Mouse (Mus musculus) cortical plate, adult 2 months (tissue): Measurements from ENCODE around the gene Cpsf6. TPM values are rescaled to one million over a fixed set of nuclear protein-coding genes. Genes with fewer than 3 reads are reported as not detected.

Source experiments
- H3K27ac ChIP-seq: fragments of 200-500 bp; 2 replicates; pipeline ENCODE4 v1.5.1; 2012; ENCODE audit warnings: low read length, control low read depth, inconsistent platforms; ENCODE audit not compliant: insufficient read depth
- H3K4me1 ChIP-seq: fragments of 200-500 bp; 2 replicates; pipeline ENCODE4 v1.6.1; 2011; ENCODE audit warnings: low read length; ENCODE audit not compliant: control insufficient read depth, insufficient read depth
- H3K4me3 ChIP-seq: fragments of 200-500 bp; 2 replicates; pipeline ENCODE4 v1.5.1; 2011; ENCODE audit warnings: mild to moderate bottlenecking, low read length, control low read depth; ENCODE audit not compliant: insufficient read depth
- CTCF ChIP-seq: fragments of 200-500 bp; IDR thresholded peaks from 2 replicates; pipeline ENCODE4 v1.5.1; 2011; ENCODE audit warnings: mild to moderate bottlenecking, control low read depth, low read length; ENCODE audit not compliant: insufficient read depth; ENCODE audit errors: extremely low read depth
- POLR2A ChIP-seq: fragments of 200-500 bp; IDR thresholded peaks from 2 replicates; pipeline ENCODE4 v1.6.1; 2011; ENCODE audit warnings: mild to moderate bottlenecking, low read length, control low read depth; ENCODE audit not compliant: insufficient read depth; ENCODE audit errors: extremely low read depth
- polyA plus RNA-seq: library from polyadenylated mRNA; depleted of rRNA; stranded (reverse); fragments of >200 nt; gene quantifications from 2 replicates; pipeline ENCODE4 v1.2.3, GENCODE M21; 2012

Cpsf6 gene
- polyA plus RNA-seq, 1 experiment, result 61.3 TPM

DNA sequence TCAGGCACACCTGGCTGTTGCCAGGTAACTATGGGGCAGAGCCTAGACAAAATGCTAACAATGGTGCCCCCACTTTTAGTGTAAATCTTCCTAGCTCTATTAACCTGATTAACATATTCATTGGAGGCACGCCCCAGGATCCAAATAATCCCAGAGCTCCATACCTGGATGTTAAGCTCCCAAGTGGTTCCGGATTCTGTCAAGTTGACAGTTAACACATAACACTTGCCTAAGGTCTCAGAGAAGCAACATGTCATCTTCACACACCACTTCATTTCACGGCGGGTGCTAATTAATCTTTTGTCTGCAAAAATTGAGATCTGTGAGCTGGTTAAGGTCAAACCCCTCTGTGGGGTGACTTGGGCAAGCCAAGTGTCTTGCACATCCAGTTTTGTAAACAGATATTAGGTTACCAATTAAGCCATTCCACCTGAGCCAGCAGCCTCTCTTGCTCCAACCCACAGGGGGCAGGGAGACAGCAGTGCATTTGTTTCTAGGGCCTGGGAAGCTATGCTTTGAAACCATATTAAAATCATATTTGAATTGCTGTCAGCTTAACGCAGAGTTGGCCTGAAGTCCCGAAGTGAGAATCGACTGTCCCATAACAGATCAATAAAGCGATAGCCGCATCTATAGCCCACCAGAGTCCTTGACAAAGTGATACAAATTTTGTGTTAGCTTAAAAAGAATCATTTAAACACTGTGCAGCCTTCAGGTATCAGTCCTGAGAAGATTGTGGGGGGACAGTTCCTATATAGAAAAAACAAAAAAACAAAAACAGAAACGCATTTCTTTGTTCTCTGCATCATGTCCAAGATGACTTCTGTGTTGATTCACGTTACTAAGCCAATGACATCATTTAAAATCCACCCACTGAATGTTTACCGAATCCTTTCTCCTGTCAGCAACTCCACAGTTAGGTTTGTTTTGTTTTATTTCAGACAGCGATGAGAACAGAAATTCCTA, 34.0 kb upstream of the Cpsf6 start:
- Histone ChIP-seq H3K4me3 (no peak overlapping the region), H3K27ac (no peak overlapping the region), H3K4me1 (no peaks in the 10 kb centered on the region)
- no peak for TF ChIP-seq CTCF
- no peak for TF ChIP-seq POLR2A

DNA sequence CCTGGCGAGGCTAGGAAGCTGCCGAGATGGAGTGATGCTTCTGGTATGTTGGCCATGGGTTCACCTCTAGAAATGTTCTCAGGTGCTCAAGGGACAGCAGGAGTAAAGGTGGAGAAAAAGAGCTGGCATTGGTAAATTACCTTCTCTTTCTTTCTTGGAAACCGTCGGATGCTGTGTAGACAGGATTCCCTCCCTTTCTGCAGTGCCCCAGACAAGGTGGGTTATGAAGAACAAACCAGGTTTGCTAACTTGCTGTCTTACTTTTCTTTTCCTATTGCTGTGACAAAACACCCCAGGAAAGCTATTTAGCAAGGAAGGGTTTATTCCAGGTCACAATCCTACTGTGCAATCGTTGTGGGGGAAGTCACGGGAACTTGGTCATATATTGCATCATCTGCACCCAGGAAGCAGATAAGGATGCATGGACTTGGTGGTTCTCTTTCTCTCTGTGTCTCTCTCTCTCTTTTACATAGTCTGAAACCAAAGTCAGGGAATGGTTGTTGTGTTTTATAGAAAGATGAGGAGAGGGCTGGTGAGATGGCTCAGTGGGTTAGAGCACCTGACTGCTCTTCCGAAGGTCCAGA, 32.8 kb upstream of the Cpsf6 start:
- Histone ChIP-seq H3K4me3 (no peak overlapping the region), H3K4me1 (no peaks in the 10 kb centered on the region), H3K27ac (no peak overlapping the region)
- no peak for TF ChIP-seq CTCF
- no peak for TF ChIP-seq POLR2A

DNA sequence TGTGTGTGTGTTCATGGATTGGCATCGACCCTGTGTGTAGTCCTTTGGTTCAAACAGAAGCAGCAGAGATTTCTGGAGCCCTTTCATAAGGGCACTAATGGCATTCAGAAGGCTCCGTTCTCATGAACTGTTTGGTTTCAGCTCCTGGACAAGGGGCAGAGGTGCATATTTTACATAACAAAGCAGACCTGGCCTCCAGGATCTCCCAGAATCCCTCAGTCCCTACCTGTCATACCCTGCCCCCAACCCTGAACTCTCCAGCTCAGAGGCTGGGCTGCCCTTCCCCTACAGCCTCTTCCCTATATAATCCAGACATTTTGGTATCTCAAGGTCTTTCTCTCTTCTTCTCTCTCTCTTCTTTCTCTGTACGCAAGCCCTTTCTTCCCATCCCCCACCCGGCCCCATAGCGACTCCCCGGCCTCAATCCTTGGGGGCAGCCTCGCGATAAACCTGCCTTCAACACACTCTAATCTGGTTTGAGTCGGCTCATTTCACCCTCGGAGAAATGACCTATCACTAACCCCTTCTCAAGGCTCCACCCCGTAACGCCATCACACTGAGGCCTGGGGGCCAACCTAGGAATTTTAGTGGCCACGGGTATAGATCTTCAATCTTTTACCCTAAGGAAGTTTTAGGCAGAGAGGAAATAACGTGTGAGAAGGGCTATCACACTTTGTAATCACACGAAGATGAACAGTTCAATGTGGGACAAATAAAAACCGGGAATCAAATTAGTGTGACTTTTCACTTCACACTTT, 32.1 kb upstream of the Cpsf6 start:
- Histone ChIP-seq H3K4me3 (no peak overlapping the region), H3K27ac (no peak overlapping the region), H3K4me1 (no peaks in the 10 kb centered on the region)
- TF ChIP-seq CTCF (no peak), POLR2A (no peak)

DNA sequence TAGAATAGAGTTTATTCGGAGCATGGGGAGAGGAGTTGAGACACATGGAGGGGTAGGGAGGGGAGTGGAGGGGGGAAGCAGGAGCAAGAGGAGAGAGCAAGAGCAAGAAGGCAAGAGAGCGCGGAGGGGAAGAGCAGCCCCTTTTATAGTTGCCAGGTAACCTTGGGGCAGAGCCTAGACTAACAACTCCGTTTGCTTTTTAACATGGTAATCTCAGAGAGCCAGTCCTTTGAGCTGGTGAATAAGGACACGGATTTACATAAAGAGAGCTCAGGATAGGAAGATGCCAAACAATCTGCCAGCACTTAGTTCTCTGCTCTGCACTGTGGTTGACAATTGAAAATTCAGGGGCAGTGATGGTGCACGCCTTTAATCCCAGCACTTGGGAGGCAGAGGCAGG, 31.3 kb upstream of the Cpsf6 start:
- Histone ChIP-seq H3K4me3 (no peak overlapping the region), H3K27ac (no peak overlapping the region), H3K4me1 (no peaks in the 10 kb centered on the region)
- TF ChIP-seq CTCF (no peak), POLR2A (no peak)

GRCm38 (mm10) chr10:117410481-117411048, 30.8 kb upstream of the Cpsf6 start:
- Histone ChIP-seq H3K4me3 (no peak overlapping the region), H3K27ac (no peak overlapping the region), H3K4me1 (no peaks in the 10 kb centered on the region)
- TF ChIP-seq POLR2A (no peak), CTCF (no peak)

GRCm38 (mm10) chr10:117409373-117410354, 29.8 kb upstream of the Cpsf6 start:
- Histone ChIP-seq H3K4me1 (no peaks in the 10 kb centered on the region), H3K27ac (no peak overlapping the region), H3K4me3 (no peak overlapping the region)
- TF ChIP-seq POLR2A (no peak), CTCF (no peak)

GRCm38 (mm10) chr10:117408545-117409372, 28.9 kb upstream of the Cpsf6 start:
- H3K4me3 ChIP-seq, result no peak overlapping the region
- H3K27ac ChIP-seq, result no peak overlapping the region
- H3K4me1 ChIP-seq, result no peaks in the 10 kb centered on the region
- no peak for TF ChIP-seq POLR2A
- no peak for TF ChIP-seq CTCF
